Comparison of ENCODE assay signal across 8 mouse cellular contexts in the genomic region with DNA sequence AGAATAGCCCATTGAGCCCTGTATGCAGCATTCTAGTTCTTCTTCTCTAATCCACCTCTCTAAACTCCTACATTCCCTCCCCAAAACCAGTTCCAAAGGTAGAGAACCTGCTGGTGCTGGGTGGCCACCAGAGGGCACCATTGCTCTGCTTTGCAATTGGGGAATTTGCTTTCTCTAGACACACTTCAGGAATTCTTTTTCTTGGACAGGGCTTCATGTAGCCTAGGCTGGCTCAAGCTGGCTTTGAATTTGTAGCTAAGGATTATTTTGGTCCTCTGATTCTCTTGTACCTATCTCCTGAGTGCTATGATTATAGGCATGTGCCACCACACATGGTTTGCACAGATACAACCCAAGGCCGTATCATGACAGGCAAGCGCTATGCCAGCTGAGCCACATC. TPM values are rescaled to one million over a fixed set of nuclear protein-coding genes. Genes with fewer than 3 reads are reported as not detected.
DNase-seq lines count a peak whose midpoint lies in the region; ATAC-seq and TF ChIP-seq lines count a peak whose summit lies in the region.

No protein-coding gene starts in this region.

- no peak for ATAC-seq in cerebellum, adult (ENCODE audit: insufficient number of reproducible peaks, low FRiP score, low TSS enrichment)
- peak; percentile 50 for ATAC-seq in intestine, embryonic 16.5 days
- ATAC-seq in midbrain, embryonic 14.5 days (ENCODE audit: low FRiP score, low TSS enrichment) = peak; percentile 50; the same call in 1 of the 2 replicates

- no peak overlapping the region for H3K27ac ChIP-seq in gastrocnemius, adult 2 months
- H3K27ac ChIP-seq in intestine, embryonic 16.5 days (ENCODE audit: low read length) = no peak overlapping the region
- H3K27ac ChIP-seq in limb, embryonic 10.5 days = no peak overlapping the region; the same call in 1 of the 2 replicates
- H3K27ac ChIP-seq in midbrain, embryonic 14.5 days (replicated peaks; ENCODE audit: low read depth, low read length) = no peak overlapping the region
- H3K27ac ChIP-seq in spleen, adult 2 months (ENCODE audit: insufficient read depth, low read length) = no peak overlapping the region

- peaks cover 17% of the 10 kb centered on the region for H3K4me1 ChIP-seq in intestine, embryonic 16.5 days (ENCODE audit: control insufficient read depth, insufficient read depth, low read length)
- peaks cover 26% of the 10 kb centered on the region for H3K4me1 ChIP-seq in limb, embryonic 10.5 days
- peaks cover 6% of the 10 kb centered on the region for H3K4me1 ChIP-seq in midbrain, embryonic 14.5 days (ENCODE audit: control insufficient read depth, insufficient read depth, low read length)
- peaks cover 6% of the 10 kb centered on the region; the same call in 1 of the 2 replicates for H3K4me1 ChIP-seq in spleen, adult 2 months (ENCODE audit: control insufficient read depth, insufficient read depth, insufficient read length)

- no peak overlapping the region for H3K4me2 ChIP-seq in intestine, embryonic 16.5 days (ENCODE audit: low read depth, low read length)
- H3K4me2 ChIP-seq in midbrain, embryonic 14.5 days (ENCODE audit: low read length) = no peak overlapping the region

- no peaks in the 10 kb centered on the region for H3K27me3 ChIP-seq in intestine, embryonic 16.5 days (replicated peaks; ENCODE audit: control insufficient read depth, insufficient read depth, low read length)
- no peaks in the 10 kb centered on the region for H3K27me3 ChIP-seq in limb, embryonic 10.5 days (ENCODE audit: low read depth, poor library complexity, severe bottlenecking)
- no peaks in the 10 kb centered on the region for H3K27me3 ChIP-seq in midbrain, embryonic 14.5 days (ENCODE audit: control insufficient read depth, insufficient read depth, low read length)
- H3K27me3 ChIP-seq in spleen, adult 2 months (ENCODE audit: control insufficient read depth, insufficient read depth, low read length) = no peaks in the 10 kb centered on the region

- H3K36me3 ChIP-seq in intestine, embryonic 16.5 days (ENCODE audit: control insufficient read depth, insufficient read depth, low read length) = peaks cover 23% of the 10 kb centered on the region
- peaks cover 96% of the 10 kb centered on the region for H3K36me3 ChIP-seq in limb, embryonic 10.5 days
- H3K36me3 ChIP-seq in midbrain, embryonic 14.5 days (ENCODE audit: control insufficient read depth, insufficient read depth, low read length) = peaks cover 69% of the 10 kb centered on the region
- peaks cover 35% of the 10 kb centered on the region for H3K36me3 ChIP-seq in spleen, adult 2 months (ENCODE audit: control insufficient read depth, insufficient read depth, low read length)

- H3K4me3 ChIP-seq in gastrocnemius, adult 2 months = no peak overlapping the region
- no peak overlapping the region for H3K4me3 ChIP-seq in intestine, embryonic 16.5 days (ENCODE audit: low read length)
- H3K4me3 ChIP-seq in limb, embryonic 10.5 days = no peak overlapping the region
- no peak overlapping the region for H3K4me3 ChIP-seq in midbrain, embryonic 14.5 days (replicated peaks; ENCODE audit: low read depth, low read length)
- H3K4me3 ChIP-seq in spleen, adult 2 months (ENCODE audit: extremely low read depth, insufficient read depth, insufficient read length) = no peak overlapping the region

- no peaks in the 10 kb centered on the region for H3K9me3 ChIP-seq in intestine, embryonic 16.5 days (ENCODE audit: control insufficient read depth, low read length)
- no peaks in the 10 kb centered on the region for H3K9me3 ChIP-seq in limb, embryonic 10.5 days (replicated peaks)
- no peaks in the 10 kb centered on the region for H3K9me3 ChIP-seq in midbrain, embryonic 14.5 days (ENCODE audit: control insufficient read depth, low read length)

- 97% methylated on average over 2 of the region's 2 CpGs for WGBS in intestine, embryonic 16.5 days
- 97% methylated on average over 2 of the region's 2 CpGs for WGBS in limb, embryonic 10.5 days
- WGBS in midbrain, embryonic 14.5 days = 90% methylated on average over 2 of the region's 2 CpGs
- WGBS in spleen, adult 2 months = 99% methylated on average over 2 of the region's 2 CpGs

- TF ChIP-seq POLR2A in spleen, adult 2 months (IDR thresholded peaks at IDR 0.05; ENCODE audit: low read depth, low read length) = no peak

- no peak overlapping the region for H3K9ac ChIP-seq in intestine, embryonic 16.5 days (ENCODE audit: low read depth, low read length)
- peak overlapping the region; percentile 9; the same call in 1 of the 2 replicates for H3K9ac ChIP-seq in midbrain, embryonic 14.5 days (replicated peaks; ENCODE audit: low read length)

- DNase-seq in cerebellum, adult 11 months = peak; percentile 65
- peak; percentile 83 to 87 for DNase-seq in cerebellum, postnatal 36 days
- DNase-seq in gastrocnemius, adult 2 months = peak; percentile 86
- DNase-seq in limb, embryonic 10.5 days (ENCODE audit: low spot score) = peak; percentile 93
- peak; percentile 93 for DNase-seq in midbrain, embryonic 14.5 days
- DNase-seq in spleen, adult 2 months (ENCODE audit: low read depth in 1 of 2, low spot score in 2 of 2) = peak in 1 of 2 experiments; percentile 50

- intact Hi-C loops in gastrocnemius, adult 2 months (cut with DNase I) = loop anchor here (1.0 kb wide), 2 partner anchors 26 to 52 kb away; no protein-coding TSS in a partner anchor

- peak; percentile 99 for TF ChIP-seq CTCF in gastrocnemius, adult 2 months (IDR thresholded peaks at IDR 0.05)
- peak; percentile 82; the same call in 1 of the 2 replicates for TF ChIP-seq CTCF in spleen, adult 2 months (IDR thresholded peaks at IDR 0.05; ENCODE audit: extremely low read depth, insufficient read depth, insufficient read length, insufficient replicate concordance)

RNA-seq across cellular contexts. Expression of a gene that starts 5.3 kb away (rescaled TPM):
- total RNA-seq in gastrocnemius, adult 2 months (2021) = 1 to 10 TPM; 4.7 to 5.0 TPM
- 14.2 and 14.3 TPM in 2 replicates for polyA plus RNA-seq in intestine, embryonic 16.5 days (2015; fragmentation: Nextera tagmentation; extraction: Ambion mirVana)
- polyA plus RNA-seq in limb, embryonic 10.5 days (2016; fragmentation: Nextera tagmentation; extraction: Ambion mirVana) = 21.1 and 21.7 TPM in 2 replicates
- 19.1 and 21.7 TPM in 2 replicates for polyA plus RNA-seq in midbrain, embryonic 14.5 days (2014; fragmentation: Nextera tagmentation; extraction: Ambion mirVana)
- polyA plus RNA-seq in spleen, adult 2 months (2012; rRNA removed) = 35.6 and 36.7 TPM in 2 replicates

RNA-seq across cellular contexts. Expression of a gene that starts 5.7 kb away (rescaled TPM):
- total RNA-seq in gastrocnemius, adult 2 months (2021) = 1 to 10 TPM; 7.6 to 8.1 TPM
- 37.2 and 39.8 TPM in 2 replicates for polyA plus RNA-seq in intestine, embryonic 16.5 days (2015; fragmentation: Nextera tagmentation; extraction: Ambion mirVana)
- polyA plus RNA-seq in limb, embryonic 10.5 days (2016; fragmentation: Nextera tagmentation; extraction: Ambion mirVana) = 84.8 and 86.0 TPM in 2 replicates
- 19.1 and 23.2 TPM in 2 replicates for polyA plus RNA-seq in midbrain, embryonic 14.5 days (2014; fragmentation: Nextera tagmentation; extraction: Ambion mirVana)
- 14.3 and 17.4 TPM in 2 replicates for polyA plus RNA-seq in spleen, adult 2 months (2012; rRNA removed)

RNA-seq across cellular contexts. Expression of a gene that starts 12.7 kb away (rescaled TPM):
- under 1 TPM in 1 of 2 experiments, not detected in 1; 0.42 TPM for total RNA-seq in gastrocnemius, adult 2 months (2021)
- polyA plus RNA-seq in intestine, embryonic 16.5 days (2015; fragmentation: Nextera tagmentation; extraction: Ambion mirVana) = 3.8 TPM in 2 replicates
- 944 and 1,066 TPM in 2 replicates for polyA plus RNA-seq in limb, embryonic 10.5 days (2016; fragmentation: Nextera tagmentation; extraction: Ambion mirVana)
- polyA plus RNA-seq in midbrain, embryonic 14.5 days (2014; fragmentation: Nextera tagmentation; extraction: Ambion mirVana) = 28.3 and 42.4 TPM in 2 replicates
- polyA plus RNA-seq in spleen, adult 2 months (2012; rRNA removed) = 0.08 TPM in 1 of 2 replicates, not detected in the other

RNA-seq across cellular contexts. Expression of a gene that starts 16.5 kb away (rescaled TPM):
- total RNA-seq in gastrocnemius, adult 2 months (2021) = 10 to 100 TPM; 44.1 to 50.2 TPM
- 78.7 and 80.6 TPM in 2 replicates for polyA plus RNA-seq in intestine, embryonic 16.5 days (2015; fragmentation: Nextera tagmentation; extraction: Ambion mirVana)
- polyA plus RNA-seq in limb, embryonic 10.5 days (2016; fragmentation: Nextera tagmentation; extraction: Ambion mirVana) = 75.0 and 81.3 TPM in 2 replicates
- 55.8 and 56.3 TPM in 2 replicates for polyA plus RNA-seq in midbrain, embryonic 14.5 days (2014; fragmentation: Nextera tagmentation; extraction: Ambion mirVana)
- polyA plus RNA-seq in spleen, adult 2 months (2012; rRNA removed) = 24.3 and 34.6 TPM in 2 replicates

RNA-seq across cellular contexts. Expression of a gene that starts 29.7 kb away (rescaled TPM):
- total RNA-seq in gastrocnemius, adult 2 months (2021) = 100 to 1,000 TPM; 212 to 228 TPM
- polyA plus RNA-seq in intestine, embryonic 16.5 days (2015; fragmentation: Nextera tagmentation; extraction: Ambion mirVana) = 75.5 and 76.0 TPM in 2 replicates
- polyA plus RNA-seq in limb, embryonic 10.5 days (2016; fragmentation: Nextera tagmentation; extraction: Ambion mirVana) = 272 and 313 TPM in 2 replicates
- polyA plus RNA-seq in midbrain, embryonic 14.5 days (2014; fragmentation: Nextera tagmentation; extraction: Ambion mirVana) = 157 and 185 TPM in 2 replicates
- 43.6 and 50.0 TPM in 2 replicates for polyA plus RNA-seq in spleen, adult 2 months (2012; rRNA removed)

Comparison
In these comparisons a context has a peak if more than half of its experiments do, and no peak if none do; other contexts are left out.
1. RNA of a gene that starts 12.7 kb away (polyA plus RNA-seq): 944 to 1,066 TPM in limb, embryonic 10.5 days; 28.3 to 42.4 TPM in midbrain, embryonic 14.5 days, 3.8 TPM in intestine, embryonic 16.5 days and 0.08 TPM in spleen, adult 2 months; every median in the first group is over 10 times any median in the second.